Mouse (Mus musculus) layer of hippocampus, postnatal 36 days (tissue): ENCODE data around the gene AC141477.1. TPM values are rescaled to one million over a fixed set of nuclear protein-coding genes. Genes with fewer than 3 reads are reported as not detected.

ENCODE experiments used
- DNase-seq, 2 experiments: peaks; one replicate each; pipeline ENCODE4 v3.0.0; 2022
- total RNA-seq, 2 experiments: library from RNA; stranded (reverse); gene quantifications; 2 replicates each; pipeline ENCODE4 v1.2.3; 2021

Gene AC141477.1
- total RNA-seq: not detected

- DNase-seq: no peak
Measured at GRCm38 (mm10) chr10:76440281-76440680, at the start of gene AC141477.1. Gene AC141477.1 (minus strand): TSS chr10:76440444.

- DNase-seq: no peak
Measured at GRCm38 (mm10) chr10:76489205-76489604, 49.0 kb upstream of the AC141477.1 start.

- no peak for DNase-seq
Measured at GRCm38 (mm10) chr10:76488265-76488664, 48.0 kb upstream of the AC141477.1 start.

- no peak for DNase-seq
Measured at GRCm38 (mm10) chr10:76486302-76486701, 46.1 kb upstream of the AC141477.1 start.

GRCm38 (mm10) chr10:76481480-76481879, 41.2 kb upstream of the AC141477.1 start:
- DNase-seq: no peak

GRCm38 (mm10) chr10:76480851-76481250, 40.6 kb upstream of the AC141477.1 start:
- DNase-seq: no peak

GRCm38 (mm10) chr10:76473759-76474158, 33.5 kb upstream of the AC141477.1 start:
- no peak for DNase-seq

- DNase-seq: peak; percentile 88
Measured at GRCm38 (mm10) chr10:76468203-76469162, 28.2 kb upstream of the AC141477.1 start, which contains the start of the genes Mcm3ap and Ybey. Gene Mcm3ap (plus strand): TSS chr10:76468927. Gene Ybey (minus strand): TSS chr10:76469114.

GRCm38 (mm10) chr10:76462721-76463120, 22.5 kb upstream of the AC141477.1 start:
- DNase-seq: no peak

- no peak for DNase-seq
Measured at GRCm38 (mm10) chr10:76462312-76462711, 22.1 kb upstream of the AC141477.1 start.

- DNase-seq: no peak
Measured at GRCm38 (mm10) chr10:76461255-76461654, 21.0 kb upstream of the AC141477.1 start.

- peak; percentile 25 to 45 for DNase-seq
Measured at GRCm38 (mm10) chr10:76455289-76455688, 15.0 kb upstream of the AC141477.1 start.

GRCm38 (mm10) chr10:76448851-76449250, 8.6 kb upstream of the AC141477.1 start, which contains the start of gene 2610028H24Rik:
Gene 2610028H24Rik (plus strand): TSS chr10:76449081.
- DNase-seq: no peak

GRCm38 (mm10) chr10:76447406-76448229, 7.4 kb upstream of the AC141477.1 start:
- DNase-seq: no peak

GRCm38 (mm10) chr10:76445996-76446681, 5.9 kb upstream of the AC141477.1 start:
- no peak for DNase-seq

- DNase-seq: peak; percentile 97
Measured at GRCm38 (mm10) chr10:76442178-76443088, 2.2 kb upstream of the AC141477.1 start, which contains the start of gene Pcnt. Gene Pcnt (minus strand): TSS chr10:76442786.

- DNase-seq: no peak
Measured at GRCm38 (mm10) chr10:76439107-76439890, 945 bp downstream of the AC141477.1 start.

GRCm38 (mm10) chr10:76433925-76434324, 6.3 kb downstream of the AC141477.1 start:
- no peak for DNase-seq

GRCm38 (mm10) chr10:76425674-76426073, 14.6 kb downstream of the AC141477.1 start:
- no peak for DNase-seq

GRCm38 (mm10) chr10:76416811-76417210, 23.4 kb downstream of the AC141477.1 start:
- DNase-seq: peak in 1 of 2 experiments; percentile 17
